Mouse (Mus musculus): ENCODE measurements at regions not wholly inside any gene's neighbourhood (a gene's known extent, or its start where the extent isn't known, plus 50 kb on each side); places are given as distances from the start of the nearest gene placed in this dataset.

DNA sequence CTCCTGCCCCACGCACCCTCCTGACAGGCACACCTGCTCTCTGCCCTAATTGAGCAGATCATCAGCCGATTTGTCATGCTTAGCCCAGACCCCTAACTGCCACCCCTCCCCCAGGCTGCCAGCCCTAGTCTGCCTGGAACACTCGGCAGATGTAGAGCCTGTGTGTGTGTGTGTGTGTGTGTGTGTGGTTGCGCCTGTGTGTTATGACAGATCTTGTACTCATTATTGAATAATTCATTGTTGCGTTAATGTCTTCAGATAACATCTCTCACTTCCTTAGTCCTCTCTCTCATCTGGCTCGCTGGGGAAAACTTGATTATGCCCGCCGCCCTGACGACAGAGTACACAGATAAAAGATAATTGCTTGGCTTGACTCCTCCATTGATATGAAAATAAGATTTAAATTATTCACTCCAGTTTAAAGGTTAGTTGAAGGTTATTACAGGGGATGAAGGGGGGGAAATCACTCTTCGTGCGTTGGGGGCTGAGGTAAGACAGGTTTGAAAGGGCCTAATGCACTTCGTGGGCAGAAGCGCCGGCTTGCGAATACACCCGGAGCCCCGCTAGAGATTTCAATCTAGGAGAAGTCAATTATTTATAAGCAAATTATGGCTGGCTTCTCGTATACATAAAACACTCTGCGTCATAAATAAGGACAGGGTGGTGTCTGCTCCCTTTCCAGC lies 260.3 kb upstream of the Tle3 start:
- peaks cover 35% of the 10 kb centered on the region for H3K4me1 ChIP-seq (replicated peaks; ENCODE audit: control insufficient read depth, insufficient read depth, low read length)
- peak overlapping the region; percentile 59 for H3K27ac ChIP-seq

DNA sequence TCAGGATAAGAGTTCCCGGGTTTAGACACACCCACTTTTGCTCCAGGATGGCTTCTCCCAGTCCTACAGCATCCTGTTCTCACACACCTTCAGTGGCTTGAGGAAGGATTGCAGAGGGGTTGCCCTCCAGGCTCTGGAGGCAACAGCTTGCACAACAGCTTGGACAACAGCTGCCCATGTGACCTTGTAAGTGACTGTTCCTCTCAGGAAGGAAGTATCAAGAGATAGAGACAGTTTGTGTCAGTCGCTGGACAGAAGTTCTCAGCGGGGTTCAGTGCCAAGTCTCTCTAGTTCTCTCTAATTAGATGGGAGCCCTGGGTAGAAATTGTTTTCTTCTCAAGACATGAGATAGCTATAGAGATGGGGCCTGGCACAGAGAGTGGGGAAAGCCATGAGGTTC lies 252.9 kb upstream of the Tle3 start:
- ATAC-seq (ENCODE audit: low FRiP score) = no peak
- Histone ChIP-seq H3K4me3 (replicated peaks; ENCODE audit: low read length) (no peak overlapping the region), H3K9me3 (ENCODE audit: control insufficient read depth, low read length) (no peaks in the 10 kb centered on the region), H3K9ac (no peak overlapping the region), H3K36me3 (replicated peaks; ENCODE audit: control insufficient read depth, insufficient read depth) (no peaks in the 10 kb centered on the region), H3K4me2 (replicated peaks) (no peak overlapping the region), H3K4me1 (replicated peaks; ENCODE audit: control insufficient read depth, insufficient read depth, low read length) (peaks cover 16% of the 10 kb centered on the region), H3K27me3 (ENCODE audit: control insufficient read depth, insufficient read depth, low read length) (no peaks in the 10 kb centered on the region), H3K27ac (no peak overlapping the region)
- 86% methylated on average over 3 of the region's 3 CpGs for WGBS
- no peak for DNase-seq (ENCODE audit: low spot score)

More for the DNA sequence above, 260.3 kb upstream of the Tle3 start:
- DNase-seq (ENCODE audit: low spot score) = peak; percentile 82
- WGBS = 19% methylated on average over 19 of the region's 19 CpGs
- ATAC-seq (ENCODE audit: low FRiP score) = peak; percentile 87
- Histone ChIP-seq H3K4me2 (replicated peaks) (peak overlapping the region; percentile 40), H3K9ac (peak overlapping the region; percentile 13; the same call in 1 of the 2 replicates), H3K36me3 (replicated peaks; ENCODE audit: control insufficient read depth, insufficient read depth) (no peaks in the 10 kb centered on the region), H3K27me3 (ENCODE audit: control insufficient read depth, insufficient read depth, low read length) (peaks cover 4% of the 10 kb centered on the region; the same call in 1 of the 2 replicates), H3K4me3 (replicated peaks; ENCODE audit: low read length) (no peak overlapping the region), H3K9me3 (ENCODE audit: control insufficient read depth, low read length) (no peaks in the 10 kb centered on the region)

DNA sequence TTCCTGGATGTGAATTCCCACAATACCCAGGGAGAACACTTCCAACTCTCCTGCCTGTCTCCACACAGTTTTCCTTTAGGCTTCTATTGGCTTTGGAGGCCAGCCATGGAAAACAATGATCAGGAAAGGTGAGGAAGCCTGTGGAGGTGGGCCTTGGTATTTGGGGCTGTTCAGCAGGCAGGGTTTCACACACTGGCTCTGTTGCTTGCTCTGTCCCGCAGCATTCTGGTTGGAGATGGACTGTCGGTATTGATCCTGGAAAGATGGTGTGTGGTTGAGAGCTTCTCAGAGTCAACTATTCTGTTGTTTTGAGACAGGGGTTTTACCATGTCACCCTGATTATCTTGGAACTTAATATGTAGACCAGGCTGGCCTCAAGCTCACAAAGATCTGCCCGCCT lies 251.6 kb upstream of the Tle3 start:
- 76% methylated on average over 3 of the region's 3 CpGs for WGBS
- ATAC-seq (ENCODE audit: low FRiP score) = no peak

DNA sequence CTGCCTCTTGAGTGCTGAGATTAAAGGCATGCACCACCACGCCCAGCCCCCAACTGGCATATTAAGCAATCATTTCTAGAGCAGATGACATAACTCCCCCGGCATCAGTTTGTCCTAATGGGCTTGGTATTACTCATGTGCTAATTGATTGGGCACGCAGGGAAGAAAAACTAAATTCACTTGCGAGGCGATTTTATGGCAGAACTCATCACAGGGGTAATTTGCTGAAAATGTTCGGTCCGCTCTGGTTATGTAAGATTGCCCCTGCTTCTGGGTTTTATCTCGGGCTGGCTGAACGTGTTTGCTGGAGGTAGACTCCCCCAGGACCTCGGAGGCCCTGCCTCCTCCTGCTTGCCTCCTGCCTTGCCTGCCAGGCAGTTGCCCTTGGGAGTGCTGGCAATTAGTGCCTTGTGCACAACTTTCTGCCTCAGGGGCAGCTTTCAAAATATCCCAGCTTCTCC lies 251.2 kb upstream of the Tle3 start:
- Histone ChIP-seq H3K4me3 (replicated peaks; ENCODE audit: low read length) (no peak overlapping the region), H3K9me3 (ENCODE audit: control insufficient read depth, low read length) (no peaks in the 10 kb centered on the region), H3K4me2 (replicated peaks) (no peak overlapping the region), H3K27me3 (ENCODE audit: control insufficient read depth, insufficient read depth, low read length) (no peaks in the 10 kb centered on the region), H3K27ac (0 out of 2 replicates have a peak overlapping the region, but pooled peaks have one; percentile 20), H3K4me1 (replicated peaks; ENCODE audit: control insufficient read depth, insufficient read depth, low read length) (peaks cover 12% of the 10 kb centered on the region), H3K36me3 (replicated peaks; ENCODE audit: control insufficient read depth, insufficient read depth) (no peaks in the 10 kb centered on the region), H3K9ac (no peak overlapping the region)
- DNase-seq (ENCODE audit: low spot score) (no peak), ATAC-seq (ENCODE audit: low FRiP score) (no peak)
- 34% methylated on average over 10 of the region's 10 CpGs for WGBS

More for the DNA sequence above, 251.6 kb upstream of the Tle3 start:
- Histone ChIP-seq H3K36me3 (replicated peaks; ENCODE audit: control insufficient read depth, insufficient read depth) (no peaks in the 10 kb centered on the region), H3K27me3 (ENCODE audit: control insufficient read depth, insufficient read depth, low read length) (no peaks in the 10 kb centered on the region), H3K4me3 (replicated peaks; ENCODE audit: low read length) (no peak overlapping the region), H3K9me3 (ENCODE audit: control insufficient read depth, low read length) (no peaks in the 10 kb centered on the region), H3K4me2 (replicated peaks) (no peak overlapping the region), H3K9ac (no peak overlapping the region), H3K27ac (no peak overlapping the region), H3K4me1 (replicated peaks; ENCODE audit: control insufficient read depth, insufficient read depth, low read length) (peaks cover 16% of the 10 kb centered on the region)
- DNase-seq (ENCODE audit: low spot score) = no peak

DNA sequence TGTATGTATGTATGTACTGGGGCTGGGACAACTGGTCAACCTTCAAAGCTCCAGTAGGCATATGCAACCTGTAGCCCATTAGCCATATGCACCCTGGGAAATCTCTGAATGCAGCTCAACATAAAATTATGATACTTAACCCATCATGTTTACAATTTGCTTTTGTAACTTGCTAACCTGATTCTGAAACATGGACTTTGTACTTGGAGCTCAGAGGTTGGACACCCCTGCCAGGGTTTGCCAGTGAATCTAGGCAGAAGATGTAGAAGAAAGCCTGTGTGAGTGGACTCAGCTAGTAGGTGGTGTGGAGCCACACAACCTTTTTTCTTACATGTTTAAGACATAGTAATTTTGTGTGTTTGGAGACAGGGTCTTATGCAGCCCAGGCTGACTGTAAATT lies 248.7 kb upstream of the Tle3 start:
- Histone ChIP-seq H3K4me2 (replicated peaks) (no peak overlapping the region), H3K9me3 (ENCODE audit: control insufficient read depth, low read length) (no peaks in the 10 kb centered on the region), H3K36me3 (replicated peaks; ENCODE audit: control insufficient read depth, insufficient read depth) (no peaks in the 10 kb centered on the region), H3K4me3 (replicated peaks; ENCODE audit: low read length) (no peak overlapping the region), H3K27ac (no peak overlapping the region), H3K9ac (no peak overlapping the region), H3K4me1 (replicated peaks; ENCODE audit: control insufficient read depth, insufficient read depth, low read length) (peaks cover 8% of the 10 kb centered on the region; the same call in 1 of the 2 replicates), H3K27me3 (ENCODE audit: control insufficient read depth, insufficient read depth, low read length) (no peaks in the 10 kb centered on the region)
- ATAC-seq (ENCODE audit: low FRiP score) (no peak), DNase-seq (ENCODE audit: low spot score) (no peak)

DNA sequence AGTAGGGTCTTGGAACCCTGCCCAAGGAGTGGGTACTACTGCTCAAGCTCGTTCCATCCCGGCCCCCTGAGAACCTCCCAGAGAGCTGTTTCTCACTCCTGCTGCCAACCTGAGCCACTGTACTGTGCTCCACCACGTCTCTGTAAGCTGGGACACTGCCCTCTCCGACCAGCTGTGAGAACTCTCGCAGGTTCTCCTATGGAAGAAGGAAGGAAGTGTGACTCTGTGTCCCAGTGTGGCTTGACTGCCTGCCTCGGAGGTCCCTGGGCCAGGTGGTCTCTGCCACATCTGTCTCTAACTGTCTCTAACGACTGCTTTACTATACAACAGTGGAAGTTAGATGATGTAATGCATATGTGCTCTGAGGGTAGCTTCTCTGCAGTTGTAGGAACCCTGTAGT lies 246.4 kb upstream of the Tle3 start:
- peaks cover 14% of the 10 kb centered on the region for H3K4me1 ChIP-seq (replicated peaks; ENCODE audit: control insufficient read depth, insufficient read depth, low read length)
- no peaks in the 10 kb centered on the region for H3K27me3 ChIP-seq (ENCODE audit: control insufficient read depth, insufficient read depth, low read length)
- 66% methylated on average over 7 of the region's 7 CpGs for WGBS
- no peaks in the 10 kb centered on the region for H3K36me3 ChIP-seq (replicated peaks; ENCODE audit: control insufficient read depth, insufficient read depth)
- H3K27ac ChIP-seq = no peak overlapping the region
- no peak overlapping the region for H3K4me3 ChIP-seq (replicated peaks; ENCODE audit: low read length)
- no peak overlapping the region for H3K4me2 ChIP-seq (replicated peaks)
- DNase-seq (ENCODE audit: low spot score) (no peak), ATAC-seq (ENCODE audit: low FRiP score) (no peak)
- H3K9me3 ChIP-seq (ENCODE audit: control insufficient read depth, low read length) = no peaks in the 10 kb centered on the region
- H3K9ac ChIP-seq = no peak overlapping the region

DNA sequence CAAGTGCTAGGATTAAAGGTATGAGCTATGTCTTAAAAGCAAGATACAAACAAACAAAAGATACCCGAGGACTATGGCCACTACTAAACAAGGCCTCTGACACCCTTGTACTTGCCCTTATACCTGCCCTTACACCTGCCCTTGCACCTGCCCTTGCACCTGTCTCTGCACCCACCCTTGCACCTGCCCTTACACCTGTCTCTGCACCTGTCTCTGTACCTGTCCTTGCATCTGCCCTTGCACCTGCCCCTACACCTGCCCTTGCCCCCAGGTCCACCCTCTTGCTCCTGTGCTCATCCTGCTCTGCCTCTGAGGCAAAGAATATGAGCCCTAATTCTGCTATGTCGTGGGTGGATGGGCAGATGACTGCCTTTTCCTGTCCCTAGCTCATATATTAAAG lies 244.1 kb upstream of the Tle3 start:
- Histone ChIP-seq H3K4me2 (replicated peaks) (no peak overlapping the region), H3K27me3 (ENCODE audit: control insufficient read depth, insufficient read depth, low read length) (no peaks in the 10 kb centered on the region), H3K36me3 (replicated peaks; ENCODE audit: control insufficient read depth, insufficient read depth) (no peaks in the 10 kb centered on the region), H3K27ac (no peak overlapping the region), H3K9me3 (ENCODE audit: control insufficient read depth, low read length) (no peaks in the 10 kb centered on the region), H3K4me3 (replicated peaks; ENCODE audit: low read length) (no peak overlapping the region), H3K4me1 (replicated peaks; ENCODE audit: control insufficient read depth, insufficient read depth, low read length) (peaks cover 10% of the 10 kb centered on the region), H3K9ac (no peak overlapping the region)
- WGBS = 67% methylated on average over 2 of the region's 2 CpGs
- DNase-seq (ENCODE audit: low spot score) (no peak), ATAC-seq (ENCODE audit: low FRiP score) (no peak)

DNA sequence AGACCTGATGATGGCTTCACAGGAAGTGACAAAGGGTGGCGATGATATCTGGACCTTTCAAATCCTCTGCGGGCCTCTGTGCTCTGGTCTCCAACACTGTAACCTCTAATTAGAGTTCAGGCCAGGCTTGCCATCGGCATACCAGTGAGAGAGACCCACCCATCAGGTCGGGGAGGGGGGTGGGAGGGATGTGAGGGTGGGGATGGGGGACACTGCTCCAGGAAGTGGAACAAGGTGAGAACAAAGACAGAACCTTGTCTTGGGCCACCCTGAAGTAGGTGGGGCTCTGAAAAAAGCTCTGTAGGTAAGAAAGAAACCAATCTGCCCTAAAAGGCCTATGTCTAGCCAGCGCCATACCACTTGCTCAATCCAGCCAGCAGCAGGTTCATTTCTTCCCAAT lies 243.0 kb upstream of the Tle3 start:
- H3K27ac ChIP-seq = no peak overlapping the region
- H3K4me3 ChIP-seq (replicated peaks; ENCODE audit: low read length) = no peak overlapping the region
- H3K36me3 ChIP-seq (replicated peaks; ENCODE audit: control insufficient read depth, insufficient read depth) = no peaks in the 10 kb centered on the region
- no peak overlapping the region for H3K9ac ChIP-seq
- WGBS = 86% methylated on average over 5 of the region's 5 CpGs
- no peaks in the 10 kb centered on the region for H3K9me3 ChIP-seq (ENCODE audit: control insufficient read depth, low read length)
- H3K27me3 ChIP-seq (ENCODE audit: control insufficient read depth, insufficient read depth, low read length) = no peaks in the 10 kb centered on the region
- H3K4me1 ChIP-seq (replicated peaks; ENCODE audit: control insufficient read depth, insufficient read depth, low read length) = peaks cover 10% of the 10 kb centered on the region
- no peak for DNase-seq (ENCODE audit: low spot score)
- no peak overlapping the region for H3K4me2 ChIP-seq (replicated peaks)
- ATAC-seq (ENCODE audit: low FRiP score) = no peak

DNA sequence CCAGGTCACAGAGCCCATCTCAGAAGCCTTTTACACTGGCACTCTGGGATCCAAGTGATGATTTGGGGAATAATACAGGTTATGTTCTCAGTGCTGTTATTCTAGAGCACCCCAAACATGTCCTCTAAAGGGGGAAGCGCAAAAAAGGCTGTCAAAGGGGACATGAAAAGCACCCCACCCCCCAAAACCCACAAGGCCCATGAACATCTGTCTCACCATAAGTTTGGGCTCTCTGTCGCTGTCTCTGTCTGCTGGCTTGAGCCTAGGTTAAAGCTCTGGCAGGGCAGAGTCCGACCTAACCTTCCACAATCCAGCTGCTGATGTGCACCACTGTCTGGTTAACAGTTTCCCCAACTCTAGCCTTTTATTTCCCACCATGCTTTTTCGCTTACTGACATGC lies 241.3 kb upstream of the Tle3 start:
- Histone ChIP-seq H3K9me3 (ENCODE audit: control insufficient read depth, low read length) (no peaks in the 10 kb centered on the region), H3K27me3 (ENCODE audit: control insufficient read depth, insufficient read depth, low read length) (no peaks in the 10 kb centered on the region), H3K36me3 (replicated peaks; ENCODE audit: control insufficient read depth, insufficient read depth) (no peaks in the 10 kb centered on the region), H3K4me1 (replicated peaks; ENCODE audit: control insufficient read depth, insufficient read depth, low read length) (peaks cover 16% of the 10 kb centered on the region), H3K4me2 (replicated peaks) (no peak overlapping the region), H3K9ac (no peak overlapping the region), H3K4me3 (replicated peaks; ENCODE audit: low read length) (no peak overlapping the region), H3K27ac (no peak overlapping the region)
- WGBS = 71% methylated on average over 4 of the region's 4 CpGs
- DNase-seq (ENCODE audit: low spot score) (no peak), ATAC-seq (ENCODE audit: low FRiP score) (no peak)
